Mouse (Mus musculus) liver, adult 2 months (tissue): ENCODE results near the gene Nhej1. TPM values are rescaled to one million over a fixed set of nuclear protein-coding genes. Genes with fewer than 3 reads are reported as not detected.

Source experiments
- DNase-seq: peaks from one replicate; pipeline ENCODE4 v3.0.0-alpha.2; 2011; ENCODE audit warnings: low read depth, low spot score; ENCODE audit errors: extremely low read depth
- H3K27ac ChIP-seq: fragments of 200-500 bp; replicated peaks from 2 replicates; pipeline ENCODE4 v1.5.1; 2012; ENCODE audit warnings: low read depth, mild to moderate bottlenecking, control low read depth, inconsistent platforms, low read length; ENCODE audit not compliant: insufficient read depth
- H3K27me3 ChIP-seq: fragments of 200-500 bp; 2 replicates; pipeline ENCODE4 v1.6.1; 2012; ENCODE audit warnings: mild to moderate bottlenecking, moderate library complexity, low read length, inconsistent platforms; ENCODE audit not compliant: control insufficient read depth, insufficient read depth
- H3K36me3 ChIP-seq: fragments of 200-500 bp; 2 replicates; pipeline ENCODE4 v1.6.1; 2012; ENCODE audit warnings: low read length, inconsistent platforms; ENCODE audit not compliant: control insufficient read depth, insufficient read depth
- H3K4me1 ChIP-seq: fragments of 200-500 bp; 2 replicates; pipeline ENCODE4 v1.6.1; 2011; ENCODE audit warnings: low read length; ENCODE audit not compliant: control insufficient read depth, insufficient read depth
- H3K4me3 ChIP-seq: fragments of 200-500 bp; 2 replicates; pipeline ENCODE4 v1.5.1; 2011; ENCODE audit warnings: low read depth, mild to moderate bottlenecking, control low read depth, low read length, moderate library complexity; ENCODE audit not compliant: insufficient read depth
- H3K79me2 ChIP-seq: fragments of 200-500 bp; 2 replicates; pipeline ENCODE4 v1.6.1; 2012; ENCODE audit warnings: inconsistent platforms, mild to moderate bottlenecking, low read length, moderate library complexity; ENCODE audit not compliant: control insufficient read depth, insufficient read depth
- H3K9ac ChIP-seq: fragments of 200-500 bp; 2 replicates; pipeline ENCODE4 v1.6.1; 2012; ENCODE audit warnings: low read depth, mild to moderate bottlenecking, control low read depth, inconsistent platforms, low read length
- CTCF ChIP-seq: fragments of 200-500 bp; IDR thresholded peaks from 2 replicates; pipeline ENCODE4 v1.5.1; 2011; ENCODE audit warnings: low read depth, low read length, control low read depth
- POLR2A ChIP-seq: fragments of 200-500 bp; IDR thresholded peaks from 2 replicates; pipeline ENCODE4 v1.6.1; 2011; ENCODE audit warnings: low read length, control low read depth; ENCODE audit not compliant: insufficient read depth; ENCODE audit errors: extremely low read depth
- WGBS: fragments of 180-500 bp; shearing (Covaris S2); methylation state at CpG from one replicate; pipeline ENCODE4 v1.1.7; 2018; 5-methylcytosine and 5-hydroxymethylcytosine counted together
- polyA plus RNA-seq: library from polyadenylated mRNA; depleted of rRNA; stranded (reverse); fragments of >200 nt; gene quantifications from 2 replicates; pipeline ENCODE4 v1.2.3, GENCODE M21; 2012
- total RNA-seq: library from RNA; depleted of rRNA; stranded (reverse); fragments of >200 nt; gene quantifications from 2 replicates; pipeline ENCODE4 v1.2.3, GENCODE M21; 2014

The Nhej1 gene
- total and polyA plus RNA-seq, 2 experiments = 1.9 to 2.2 TPM

DNA sequence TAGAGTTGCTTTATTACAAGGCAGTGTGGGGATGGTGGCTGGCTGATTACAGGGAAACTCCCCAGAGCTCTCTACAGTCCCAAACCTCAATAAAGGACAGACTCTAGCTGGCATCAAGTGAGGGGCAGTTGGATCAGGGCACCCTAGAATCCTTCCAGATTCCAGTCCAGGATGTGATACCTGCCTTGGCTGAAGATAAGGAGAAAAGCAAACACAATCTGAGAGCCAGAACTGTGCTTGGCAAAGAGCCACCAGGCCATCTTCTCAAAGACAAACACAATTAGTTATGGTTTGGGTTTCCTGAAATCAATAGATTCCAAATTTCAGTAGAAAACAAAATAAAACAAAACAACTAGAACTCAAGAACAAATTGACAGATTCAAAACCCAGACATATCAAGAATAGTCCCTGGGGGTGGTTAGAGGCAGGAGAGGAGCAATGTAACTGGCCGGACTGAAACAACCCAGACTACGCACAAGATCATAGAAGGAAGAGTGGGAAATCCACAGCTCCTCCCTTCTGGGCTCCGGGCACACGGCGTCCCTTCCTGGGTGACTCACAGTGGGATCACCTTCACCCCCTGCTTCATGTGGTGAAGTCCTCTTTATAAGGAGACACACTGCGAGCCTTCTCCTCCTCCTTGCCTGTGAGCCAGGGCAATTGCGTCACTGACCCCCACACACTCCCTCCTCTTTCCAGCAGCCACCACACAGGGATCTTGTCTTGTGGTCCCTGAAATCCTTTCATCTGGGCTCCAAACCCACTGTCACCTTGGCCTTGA is 100.4 kb downstream of the Nhej1 start:
- DNase-seq = peak; percentile 96
- H3K27me3 ChIP-seq = no peaks in the 10 kb centered on the region
- 0 out of 2 replicates have a peak overlapping the region, but pooled peaks have one; percentile 0 for H3K27ac ChIP-seq
- no peak overlapping the region for H3K9ac ChIP-seq
- peaks cover 12% of the 10 kb centered on the region for H3K4me1 ChIP-seq
- H3K79me2 ChIP-seq = no peaks in the 10 kb centered on the region
- WGBS = 19% methylated on average over 7 of the region's 7 CpGs
- no peaks in the 10 kb centered on the region for H3K36me3 ChIP-seq
- no peak overlapping the region for H3K4me3 ChIP-seq
- no peak for TF ChIP-seq POLR2A
- TF ChIP-seq CTCF = no peak

DNA sequence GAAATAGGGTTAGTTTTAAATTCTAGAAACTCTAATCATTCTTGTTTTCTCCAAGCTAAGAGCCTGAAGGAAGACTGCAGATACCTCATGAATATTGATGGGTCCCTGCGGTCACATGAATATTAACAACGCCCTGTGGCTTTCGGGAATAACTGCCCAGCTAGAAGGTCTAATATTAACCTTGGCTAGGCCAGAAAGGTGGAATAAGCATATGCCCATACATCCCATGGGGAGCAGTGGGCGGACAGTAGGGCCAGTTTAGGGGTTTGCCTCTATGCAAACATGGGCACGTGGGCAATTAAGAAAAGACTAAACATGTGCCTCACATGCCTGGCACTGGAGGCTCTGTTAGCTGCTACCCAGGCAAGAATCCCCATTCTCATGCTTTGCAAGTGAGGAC is 102.8 kb downstream of the Nhej1 start:
- Histone ChIP-seq H3K36me3 (no peaks in the 10 kb centered on the region), H3K79me2 (no peaks in the 10 kb centered on the region)
- no peak for TF ChIP-seq CTCF
- TF ChIP-seq POLR2A = no peak

DNA sequence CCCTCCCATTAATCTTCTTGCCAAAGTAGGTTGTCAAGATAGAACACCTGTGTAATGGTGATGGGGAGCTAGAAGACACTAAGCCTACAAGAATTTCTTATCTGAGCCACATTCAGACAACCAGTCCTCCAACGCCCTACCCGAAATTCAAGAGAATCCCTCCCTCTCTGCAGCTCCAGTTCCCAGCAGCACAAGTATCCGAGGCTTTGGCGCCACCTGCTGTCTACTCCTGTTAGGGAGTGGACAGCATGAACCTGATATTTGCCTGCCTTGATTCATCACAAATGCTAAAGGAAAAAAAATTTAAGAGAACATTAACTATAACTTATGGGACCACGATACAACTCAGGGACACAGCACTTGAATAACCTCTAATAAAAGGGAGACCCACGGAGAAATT is 108.2 kb downstream of the Nhej1 start:
- no peak for TF ChIP-seq POLR2A
- TF ChIP-seq CTCF = peak; percentile 93
- Histone ChIP-seq H3K27ac (no peak overlapping the region), H3K79me2 (no peaks in the 10 kb centered on the region), H3K4me3 (no peak overlapping the region), H3K36me3 (no peaks in the 10 kb centered on the region), H3K4me1 (peaks cover 16% of the 10 kb centered on the region), H3K27me3 (no peaks in the 10 kb centered on the region), H3K9ac (no peak overlapping the region)
- 5% methylated on average over 6 of the region's 6 CpGs for WGBS
- DNase-seq = peak; percentile 53

More for the DNA sequence above, 102.8 kb downstream of the Nhej1 start:
- Histone ChIP-seq H3K27me3 (no peaks in the 10 kb centered on the region), H3K4me3 (no peak overlapping the region), H3K9ac (no peak overlapping the region), H3K4me1 (peaks cover 12% of the 10 kb centered on the region), H3K27ac (no peak overlapping the region)
- WGBS = 88% methylated on average over 5 of the region's 5 CpGs
- no peak for DNase-seq

DNA sequence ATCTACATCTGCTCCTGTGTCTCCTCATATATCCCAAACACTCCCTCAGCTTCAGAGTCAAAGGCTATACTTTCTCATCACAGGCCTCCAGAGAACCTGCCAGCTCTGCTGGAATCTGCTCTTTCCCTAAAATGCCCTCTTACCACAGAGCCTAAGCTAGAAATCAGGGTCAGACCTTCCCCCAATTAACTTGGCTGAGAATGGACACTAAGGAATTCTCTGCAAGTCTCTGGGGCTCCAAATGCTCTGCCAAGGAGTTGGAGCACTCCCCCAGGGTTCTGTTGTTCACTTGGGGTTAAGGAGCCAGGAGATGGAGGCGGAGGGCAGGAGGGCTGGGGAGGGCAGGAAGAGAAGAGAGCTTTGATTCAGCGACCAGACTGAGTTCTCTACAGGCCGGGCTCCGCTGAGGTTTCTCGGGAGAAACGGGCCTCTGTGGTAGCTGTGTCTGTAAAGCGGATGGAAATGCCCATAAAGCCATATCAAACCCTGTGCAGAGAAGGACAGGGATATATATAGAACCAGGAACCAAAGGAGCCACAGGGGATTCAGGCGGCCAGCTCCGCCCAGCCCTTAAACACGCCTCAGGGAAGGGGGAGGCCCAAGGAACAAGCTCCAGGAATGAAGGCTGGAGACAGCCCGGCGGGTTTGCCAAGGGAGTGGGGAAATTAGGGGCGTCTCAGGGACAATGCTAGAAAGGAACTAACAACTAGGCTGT is 109.3 kb downstream of the Nhej1 start:
- Histone ChIP-seq H3K4me1 (peaks cover 19% of the 10 kb centered on the region), H3K79me2 (no peaks in the 10 kb centered on the region), H3K27me3 (no peaks in the 10 kb centered on the region), H3K4me3 (no peak overlapping the region), H3K36me3 (no peaks in the 10 kb centered on the region), H3K9ac (no peak overlapping the region), H3K27ac (peak overlapping the region; percentile 44)
- WGBS = 81% methylated on average over 13 of the region's 13 CpGs
- no peak for DNase-seq
- TF ChIP-seq POLR2A = no peak
- no peak for TF ChIP-seq CTCF

DNA sequence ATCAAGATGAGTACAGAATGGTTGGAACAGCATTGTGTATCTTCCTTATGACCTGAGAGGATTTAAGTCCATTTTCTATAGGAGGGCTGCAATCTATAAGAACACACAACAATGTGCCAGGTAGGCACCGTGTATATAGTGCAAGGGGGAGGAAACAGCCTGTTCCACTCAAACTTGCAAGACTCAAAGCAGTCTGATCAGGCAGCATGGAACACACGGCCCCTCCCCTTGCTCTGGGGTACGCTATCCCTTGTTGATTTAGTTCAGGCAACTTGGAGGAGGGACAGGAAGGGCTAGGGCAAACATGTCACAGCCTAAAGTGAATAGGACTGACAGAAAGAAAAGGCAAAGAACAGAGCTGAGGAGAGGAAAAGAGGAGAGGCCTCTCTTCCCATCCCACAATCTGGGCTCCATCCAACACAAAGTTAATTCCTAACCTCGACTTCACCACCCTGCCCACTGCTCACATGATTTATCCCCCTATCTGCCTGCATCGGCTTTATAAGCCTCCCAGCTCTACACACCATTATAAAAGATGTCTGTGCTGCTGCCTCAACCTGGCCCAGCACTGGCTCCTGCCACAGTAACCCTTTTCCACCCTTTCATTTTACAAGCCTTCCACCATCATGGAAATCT is 110.7 kb downstream of the Nhej1 start:
- H3K27me3 ChIP-seq = no peaks in the 10 kb centered on the region
- peak overlapping the region; percentile 88 for H3K27ac ChIP-seq
- peak; percentile 67 for DNase-seq
- TF ChIP-seq POLR2A (no peak), CTCF (no peak)
- no peaks in the 10 kb centered on the region for H3K79me2 ChIP-seq
- 12% methylated on average over 5 of the region's 5 CpGs for WGBS
- peaks cover 22% of the 10 kb centered on the region for H3K4me1 ChIP-seq
- no peak overlapping the region for H3K9ac ChIP-seq
- no peak overlapping the region for H3K4me3 ChIP-seq
- no peaks in the 10 kb centered on the region for H3K36me3 ChIP-seq

DNA sequence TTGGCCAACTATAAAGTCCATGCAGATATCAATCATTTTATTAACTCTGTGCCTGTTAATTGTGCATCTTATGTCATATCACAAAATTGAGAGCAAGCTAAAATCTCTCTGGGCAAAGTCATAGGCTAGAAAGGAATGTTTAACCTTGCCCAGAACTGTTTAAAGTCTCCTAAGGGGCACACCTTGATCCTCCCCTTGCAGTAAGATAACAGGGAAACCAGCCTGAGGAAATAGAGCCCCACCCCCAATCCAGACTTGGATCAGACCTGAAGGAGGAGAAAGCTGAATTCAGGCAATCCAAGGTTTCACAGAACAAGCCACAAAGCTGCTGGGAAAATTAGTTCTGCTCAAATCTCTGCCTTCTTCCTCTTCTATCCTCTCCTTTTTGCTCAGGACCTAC is 114.2 kb downstream of the Nhej1 start:
- Histone ChIP-seq H3K4me3 (no peak overlapping the region), H3K4me1 (peaks cover 41% of the 10 kb centered on the region), H3K9ac (no peak overlapping the region), H3K36me3 (no peaks in the 10 kb centered on the region), H3K79me2 (no peaks in the 10 kb centered on the region), H3K27ac (peak overlapping the region; percentile 52), H3K27me3 (no peaks in the 10 kb centered on the region)
- no peak for DNase-seq
- no peak for TF ChIP-seq POLR2A
- TF ChIP-seq CTCF = no peak
